Mouse (Mus musculus) heart, embryonic 16.5 days (tissue): ENCODE data around the gene Olfr697. TPM values are rescaled to one million over a fixed set of nuclear protein-coding genes. Genes with fewer than 3 reads are reported as not detected.
"Not testable (repeated sequence)": the region's sequence is repeated elsewhere in the genome, so short reads cannot be mapped to it uniquely, and the experiment has no call there.

ENCODE experiments used
- ATAC-seq: fragments of 200-750 bp; cut with Nextera tagmentation; replicated peaks from 2 replicates; pipeline ENCODE4 v1.8.0; 2017; ENCODE audit warnings: moderate number of reproducible peaks; ENCODE audit not compliant: insufficient read depth, low FRiP score; ENCODE audit errors: extremely low read depth
- H3K27ac ChIP-seq: fragments of 300-500 bp; sonication (generic); 2 replicates; pipeline ENCODE4 v1.5.1; 2014; ENCODE audit warnings: mild to moderate bottlenecking, low read length, control low read depth, moderate library complexity
- H3K27me3 ChIP-seq: fragments of 300-500 bp; sonication (generic); 2 replicates; pipeline ENCODE4 v1.6.1; 2014; ENCODE audit warnings: low read length, mixed read lengths; ENCODE audit not compliant: control insufficient read depth, insufficient read depth
- H3K36me3 ChIP-seq: fragments of 300-500 bp; sonication (generic); 2 replicates; pipeline ENCODE4 v1.6.1; 2014; ENCODE audit not compliant: control insufficient read depth, insufficient read depth
- H3K4me1 ChIP-seq: fragments of 300-500 bp; sonication (generic); 2 replicates; pipeline ENCODE4 v1.6.1; 2014; ENCODE audit warnings: low read length, mixed read lengths; ENCODE audit not compliant: control insufficient read depth, insufficient read depth
- H3K4me2 ChIP-seq: fragments of 300-500 bp; sonication (generic); 2 replicates; pipeline ENCODE4 v1.6.1; 2014; ENCODE audit warnings: low read depth, mild to moderate bottlenecking, control low read depth, low read length
- H3K4me3 ChIP-seq: fragments of 300-500 bp; sonication (generic); 2 replicates; pipeline ENCODE4 v1.5.1; 2014; ENCODE audit warnings: mild to moderate bottlenecking, control low read depth, low read length
- H3K9ac ChIP-seq: fragments of 300-500 bp; sonication (generic); 2 replicates; pipeline ENCODE4 v1.6.1; 2014; ENCODE audit warnings: low read length, control low read depth
- H3K9me3 ChIP-seq: fragments of 300-500 bp; sonication (generic); replicated peaks from 2 replicates; pipeline ENCODE4 v1.6.1; 2016; ENCODE audit warnings: low read length; ENCODE audit not compliant: control insufficient read depth
- WGBS: fragments of 180-500 bp; shearing (Covaris S2); extraction: QIAGEN DNeasy Blood & Tissue Kit; methylation state at CpG from one replicate; pipeline ENCODE4 v1.1.7; 2014; 5-methylcytosine and 5-hydroxymethylcytosine counted together
- polyA plus RNA-seq: library from polyadenylated mRNA; unstranded; fragments of >200 nt; fragmentation: Nextera tagmentation; extraction: Ambion mirVana; gene quantifications from 2 replicates; pipeline ENCODE4 v1.2.1, GENCODE M21; 2015

Gene Olfr697
- polyA plus RNA-seq, result not detected in 2 replicates

GRCm38 (mm10) chr7:106742343-106742742 lies at the start of gene Olfr697:
Olfr697 (minus strand) TSS chr7:106742443.
- Histone ChIP-seq H3K4me2 (no peak within 1 kb of the TSS), H3K36me3 (no peaks in the 10 kb centered on the region), H3K4me1 (no peaks in the 10 kb centered on the region), H3K9ac (no peak within 1 kb of the TSS), H3K4me3 (no peak within 1 kb of the TSS), H3K27ac (no peak within 1 kb of the TSS), H3K9me3 (no peaks in the 10 kb centered on the region), H3K27me3 (no peaks in the 10 kb centered on the region)
- 70% methylated on average over 1 of the region's 1 CpGs for WGBS
- ATAC-seq, result no peak

DNA sequence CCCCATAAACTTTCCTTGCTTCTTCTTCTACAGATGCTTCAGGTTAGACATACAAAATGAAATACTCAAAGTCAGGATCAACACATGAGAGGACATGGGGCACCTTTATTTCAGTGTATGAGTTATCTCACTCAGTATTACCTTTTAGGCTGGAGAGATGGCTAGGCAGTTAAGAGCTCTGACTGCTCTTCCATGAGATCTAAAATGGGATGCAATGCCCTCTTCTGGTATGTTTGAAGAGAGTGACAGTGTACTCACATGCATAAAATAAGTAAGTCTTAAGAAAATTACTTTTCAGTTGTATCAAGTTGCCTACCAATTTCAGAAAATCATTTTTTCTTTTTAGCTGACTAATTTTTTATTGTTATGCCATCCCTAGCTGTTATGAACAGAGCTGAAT lies 46.1 kb upstream of the Olfr697 start:
- H3K9me3 ChIP-seq, result no peaks in the 10 kb centered on the region
- H3K4me3 ChIP-seq, result no peak overlapping the region
- H3K27me3 ChIP-seq, result no peaks in the 10 kb centered on the region
- H3K4me2 ChIP-seq, result no peak overlapping the region
- no peak for ATAC-seq
- no peak overlapping the region for H3K9ac ChIP-seq
- H3K27ac ChIP-seq, result no peak overlapping the region
- no peaks in the 10 kb centered on the region for H3K4me1 ChIP-seq
- no peaks in the 10 kb centered on the region for H3K36me3 ChIP-seq

DNA sequence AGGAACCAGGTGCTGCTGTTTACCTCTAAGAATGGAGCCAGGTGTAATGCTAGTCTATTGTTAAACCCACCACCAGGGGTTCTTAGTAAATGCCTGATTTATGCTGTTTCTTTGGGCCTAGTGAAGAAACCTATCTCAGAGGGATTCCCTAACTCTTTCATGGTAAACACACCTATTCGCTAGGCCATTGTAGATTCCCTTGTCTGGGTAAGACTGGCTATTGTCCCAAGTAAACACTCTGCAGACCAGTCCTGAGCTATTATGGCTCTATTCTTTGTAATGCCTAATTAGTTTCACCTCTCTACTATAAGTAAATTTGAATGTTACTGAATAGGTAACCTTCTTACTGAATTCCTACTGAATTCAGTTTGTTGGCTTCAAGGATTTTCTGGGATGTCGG lies 18.8 kb upstream of the Olfr697 start:
- not testable (repeated sequence) for H3K4me3 ChIP-seq, H3K27ac ChIP-seq, H3K9ac ChIP-seq, H3K4me1 ChIP-seq, H3K9me3 ChIP-seq, H3K27me3 ChIP-seq, H3K4me2 ChIP-seq, ATAC-seq, H3K36me3 ChIP-seq
- WGBS, result 86% methylated on average over 2 of the region's 2 CpGs

- no peaks in the 10 kb centered on the region for H3K36me3 ChIP-seq
These were observed 16.6 kb upstream of the Olfr697 start for GRCm38 (mm10) chr7:106758800-106759199.

DNA sequence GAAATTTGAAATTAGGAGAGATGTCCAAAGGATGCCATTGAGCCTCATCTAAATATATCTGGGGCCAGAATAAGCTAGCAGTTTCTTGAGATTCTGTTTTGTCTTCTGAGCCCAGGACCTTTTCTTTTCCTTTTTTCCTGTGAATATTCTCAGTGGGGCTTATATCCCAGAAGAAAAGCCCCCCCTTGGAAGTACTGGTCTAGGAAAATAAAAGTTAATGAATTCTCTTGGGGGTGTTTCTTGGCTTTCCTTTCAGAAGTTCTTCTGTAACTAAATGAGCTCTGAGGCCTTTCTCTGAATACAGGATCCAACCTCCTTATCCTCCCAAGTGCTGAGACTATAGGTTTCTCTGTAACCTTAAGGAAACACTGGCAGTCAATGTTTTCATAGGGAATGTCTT lies 13.1 kb upstream of the Olfr697 start, which contains the start of gene Olfr698:
TSS of gene Olfr698 (minus strand) at position 101 of the 400 bp plus-strand sequence.
- no peaks in the 10 kb centered on the region for H3K27me3 ChIP-seq
- no peak within 1 kb of the TSS for H3K4me2 ChIP-seq
- H3K27ac ChIP-seq, result no peak within 1 kb of the TSS
- no peaks in the 10 kb centered on the region for H3K4me1 ChIP-seq
- no peak for ATAC-seq
- no peaks in the 10 kb centered on the region for H3K36me3 ChIP-seq
- H3K9me3 ChIP-seq, result no peaks in the 10 kb centered on the region
- H3K9ac ChIP-seq, result no peak within 1 kb of the TSS
- no peak within 1 kb of the TSS for H3K4me3 ChIP-seq

More at GRCm38 (mm10) chr7:106758800-106759199, 16.6 kb upstream of the Olfr697 start:
- Histone ChIP-seq H3K4me1 (no peaks in the 10 kb centered on the region), H3K27me3 (no peaks in the 10 kb centered on the region), H3K4me3 (no peak overlapping the region), H3K9me3 (no peaks in the 10 kb centered on the region), H3K4me2 (no peak overlapping the region), H3K9ac (no peak overlapping the region), H3K27ac (no peak overlapping the region)
- ATAC-seq, result no peak
- 71% methylated on average over 2 of the region's 2 CpGs for WGBS

GRCm38 (mm10) chr7:106745811-106746210 lies 3.6 kb upstream of the Olfr697 start:
- no peaks in the 10 kb centered on the region for H3K4me1 ChIP-seq

DNA sequence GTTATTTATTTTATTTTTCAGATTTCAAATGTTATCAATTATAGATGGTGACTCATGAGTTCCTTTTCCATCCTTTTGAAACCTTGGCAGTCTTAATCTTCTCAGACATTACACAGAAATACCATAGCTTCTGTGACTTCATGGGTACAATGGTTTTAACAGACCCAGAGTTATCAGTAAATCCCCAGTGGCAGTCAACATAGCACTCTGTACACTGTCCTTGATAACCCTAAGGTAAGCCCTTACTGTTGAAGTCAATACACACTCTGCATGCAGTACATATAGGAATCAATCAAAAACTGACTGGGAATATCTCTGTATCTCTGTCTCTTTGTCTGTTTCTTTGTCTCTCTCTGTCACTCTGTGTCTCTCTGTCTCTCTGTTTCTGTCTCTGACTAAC lies 5.2 kb downstream of the Olfr697 start:
- Histone ChIP-seq H3K4me1 (no peaks in the 10 kb centered on the region), H3K4me3 (no peak overlapping the region), H3K9ac (no peak overlapping the region), H3K4me2 (no peak overlapping the region), H3K27ac (no peak overlapping the region), H3K27me3 (no peaks in the 10 kb centered on the region), H3K36me3 (no peaks in the 10 kb centered on the region), H3K9me3 (no peaks in the 10 kb centered on the region)
- ATAC-seq, result no peak

More at GRCm38 (mm10) chr7:106745811-106746210, 3.6 kb upstream of the Olfr697 start:
- H3K9ac ChIP-seq, result no peak overlapping the region
- peaks cover 2% of the 10 kb centered on the region for H3K9me3 ChIP-seq
- no peaks in the 10 kb centered on the region for H3K36me3 ChIP-seq
- ATAC-seq, result no peak
- no peak overlapping the region for H3K4me2 ChIP-seq
- no peak overlapping the region for H3K4me3 ChIP-seq
- H3K27ac ChIP-seq, result no peak overlapping the region
- 82% methylated on average over 5 of the region's 5 CpGs for WGBS
- no peaks in the 10 kb centered on the region for H3K27me3 ChIP-seq

- Histone ChIP-seq H3K27ac (no peak overlapping the region), H3K9me3 (no peaks in the 10 kb centered on the region), H3K36me3 (no peaks in the 10 kb centered on the region), H3K27me3 (no peaks in the 10 kb centered on the region), H3K9ac (no peak overlapping the region), H3K4me2 (no peak overlapping the region), H3K4me1 (no peaks in the 10 kb centered on the region), H3K4me3 (no peak overlapping the region)
- no peak for ATAC-seq
- 62% methylated on average over 2 of the region's 2 CpGs for WGBS
These were observed 8.5 kb downstream of the Olfr697 start for GRCm38 (mm10) chr7:106733717-106734116.

DNA sequence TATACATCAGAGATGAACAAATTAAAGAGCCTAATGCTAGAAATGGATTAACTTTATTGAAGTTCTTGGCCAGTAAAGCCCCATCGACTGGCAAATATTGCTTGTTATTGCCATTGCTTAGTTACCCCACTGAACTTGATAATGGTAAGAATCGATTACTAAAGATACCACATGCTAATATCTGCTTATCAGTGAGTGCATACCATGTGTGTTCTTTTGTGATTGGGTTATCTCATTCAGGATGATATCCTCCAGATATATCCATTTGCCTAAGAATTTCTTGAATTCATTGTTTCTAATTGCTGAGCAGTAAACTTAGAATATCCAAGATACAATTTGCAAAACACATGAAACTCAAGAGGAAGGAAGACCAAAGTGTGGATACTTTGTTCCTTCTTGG lies 16.6 kb downstream of the Olfr697 start:
- H3K4me2 ChIP-seq, ATAC-seq, H3K9me3 ChIP-seq, H3K9ac ChIP-seq, H3K4me1 ChIP-seq, H3K36me3 ChIP-seq, H3K4me3 ChIP-seq, H3K27me3 ChIP-seq, H3K27ac ChIP-seq: not testable (repeated sequence)
- WGBS, result 81% methylated on average over 2 of the region's 2 CpGs

- H3K9ac ChIP-seq, result no peak within 1 kb of the TSS
- ATAC-seq, result no peak
- no peaks in the 10 kb centered on the region for H3K27me3 ChIP-seq
- no peak within 1 kb of the TSS for H3K4me3 ChIP-seq
- H3K9me3 ChIP-seq, result no peaks in the 10 kb centered on the region; the same call in 1 of the 2 replicates
- no peak within 1 kb of the TSS for H3K27ac ChIP-seq
- H3K36me3 ChIP-seq, result no peaks in the 10 kb centered on the region
- no peaks in the 10 kb centered on the region for H3K4me1 ChIP-seq
- H3K4me2 ChIP-seq, result no peak within 1 kb of the TSS
These were observed 25.9 kb downstream of the Olfr697 start, which contains the start of gene Olfr695 for GRCm38 (mm10) chr7:106716296-106716695. Olfr695 (minus strand) TSS chr7:106716396.
